Mouse (Mus musculus) right cerebral cortex, postnatal 14 days (tissue): ENCODE data around the gene Nup188.

Source experiments
- DNase-seq: peaks from one replicate; pipeline ENCODE4 v3.0.0; 2022

Gene Nup188

DNA sequence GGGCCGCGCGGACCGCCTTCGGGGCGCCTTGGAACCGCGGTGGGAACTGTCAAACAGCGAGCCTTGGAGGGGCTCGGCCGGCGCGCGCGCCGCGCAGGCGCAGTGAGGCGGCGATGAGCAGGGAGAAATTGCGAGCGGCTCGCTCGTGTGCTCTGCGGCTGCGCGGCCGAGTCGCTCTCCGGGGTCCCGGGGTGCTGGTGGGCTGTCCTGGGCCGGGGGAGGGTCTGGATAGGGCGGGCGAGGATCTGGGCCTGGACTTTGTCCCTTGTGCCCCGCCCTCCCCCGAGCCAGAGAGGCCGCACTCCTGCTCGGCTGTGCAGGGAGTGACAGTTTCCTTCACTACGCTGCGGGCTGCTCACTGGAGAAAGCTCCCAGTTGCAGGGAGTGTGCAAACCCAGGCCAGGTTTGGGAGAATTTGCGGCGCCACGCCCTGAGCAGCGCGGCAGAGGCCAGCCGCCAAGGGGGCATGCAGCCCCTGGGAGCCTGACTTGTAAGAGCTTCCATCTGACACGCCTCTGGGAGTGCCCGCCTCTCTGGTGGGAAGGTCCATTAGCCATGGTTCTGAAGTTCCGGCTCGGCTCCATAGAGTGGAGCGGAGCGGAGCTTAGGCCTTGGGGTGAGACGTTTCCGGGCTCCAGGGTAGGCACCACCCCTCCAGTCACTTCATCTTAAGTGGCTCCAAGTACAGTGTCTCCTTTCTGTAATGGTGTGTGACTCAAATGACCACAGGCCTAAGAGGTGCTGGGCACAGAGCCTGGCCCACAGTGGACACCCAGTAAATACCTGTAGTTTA lies 106.6 kb downstream of the Nup188 start:
- DNase-seq: peak; percentile 86

DNA sequence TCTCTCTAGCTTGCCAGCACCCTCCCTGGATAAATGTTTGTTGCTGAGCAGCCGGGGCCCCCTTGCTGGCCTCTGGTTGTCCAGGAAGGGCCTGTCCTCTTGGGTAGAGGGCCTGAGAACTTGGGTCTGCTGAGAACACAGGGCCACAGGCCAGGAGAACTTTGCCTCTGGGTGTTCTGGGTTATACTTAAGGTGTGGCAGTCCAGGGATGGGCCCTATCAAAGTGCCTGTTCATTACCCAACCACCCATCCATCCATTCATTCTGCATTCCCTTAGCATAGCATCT lies 107.1 kb downstream of the Nup188 start:
- no peak for DNase-seq
